Mouse (Mus musculus): ENCODE data around the gene Tbc1d2b.

- TF ChIP-seq POLR2A (IDR thresholded peaks at IDR 0.05; ENCODE audit: control insufficient read depth, low read depth, low read length) (no peak), CTCF (IDR thresholded peaks at IDR 0.05; ENCODE audit: control insufficient read depth, insufficient read depth, insufficient replicate concordance, low read depth, low read length) (no peak)
Observed at GRCm38 (mm10) chr9:90242855-90243254, 27.7 kb downstream of the Tbc1d2b start.

Data from testis, adult 2 months (tissue).